Mouse (Mus musculus) B cell, adult 2 months (primary cell): ENCODE results near the gene Uvrag.

Experiments
- DNase-seq, 2 experiments: peaks; one replicate each; pipeline ENCODE4 v3.0.0; 2022

Gene Uvrag

DNA sequence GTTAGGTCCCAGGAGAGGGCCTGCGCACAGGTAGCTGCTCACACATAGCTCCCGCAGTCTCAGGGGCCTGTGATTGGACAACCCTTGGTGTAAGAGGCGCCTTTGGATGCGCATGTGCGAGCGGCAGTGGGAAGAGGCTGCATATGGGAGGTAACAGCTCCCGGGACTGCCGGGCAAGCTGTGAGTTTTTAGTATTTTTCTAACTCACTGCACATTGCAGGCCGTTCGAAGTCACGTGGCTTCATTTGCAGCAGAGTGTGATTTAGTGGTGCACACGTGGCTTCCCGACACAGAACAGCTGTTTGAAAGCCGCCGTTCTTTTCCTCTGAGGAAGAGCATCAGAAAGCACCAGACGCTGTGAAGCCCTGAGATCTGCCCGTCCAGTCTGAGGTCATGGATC is 125.5 kb downstream of the Uvrag start:
- no peak for DNase-seq

DNA sequence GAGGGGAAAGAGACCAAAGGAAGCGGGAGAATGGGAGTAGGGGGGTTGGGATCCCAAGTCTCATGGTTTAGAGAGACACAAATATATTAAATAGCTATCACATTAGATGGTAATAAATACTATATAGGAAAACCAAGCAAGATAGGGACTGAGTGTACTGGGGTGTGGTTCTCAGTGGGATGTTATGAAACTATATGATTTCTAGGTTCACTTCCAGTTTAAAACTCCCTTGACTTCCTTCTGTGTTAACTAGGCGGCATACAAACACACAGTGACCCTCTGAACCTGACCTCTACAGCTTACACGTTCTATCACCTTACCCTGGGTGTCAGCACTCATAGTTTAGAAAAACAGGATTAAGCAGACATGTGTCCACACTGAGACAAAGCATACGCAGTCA is 126.3 kb downstream of the Uvrag start:
- DNase-seq = no peak

DNA sequence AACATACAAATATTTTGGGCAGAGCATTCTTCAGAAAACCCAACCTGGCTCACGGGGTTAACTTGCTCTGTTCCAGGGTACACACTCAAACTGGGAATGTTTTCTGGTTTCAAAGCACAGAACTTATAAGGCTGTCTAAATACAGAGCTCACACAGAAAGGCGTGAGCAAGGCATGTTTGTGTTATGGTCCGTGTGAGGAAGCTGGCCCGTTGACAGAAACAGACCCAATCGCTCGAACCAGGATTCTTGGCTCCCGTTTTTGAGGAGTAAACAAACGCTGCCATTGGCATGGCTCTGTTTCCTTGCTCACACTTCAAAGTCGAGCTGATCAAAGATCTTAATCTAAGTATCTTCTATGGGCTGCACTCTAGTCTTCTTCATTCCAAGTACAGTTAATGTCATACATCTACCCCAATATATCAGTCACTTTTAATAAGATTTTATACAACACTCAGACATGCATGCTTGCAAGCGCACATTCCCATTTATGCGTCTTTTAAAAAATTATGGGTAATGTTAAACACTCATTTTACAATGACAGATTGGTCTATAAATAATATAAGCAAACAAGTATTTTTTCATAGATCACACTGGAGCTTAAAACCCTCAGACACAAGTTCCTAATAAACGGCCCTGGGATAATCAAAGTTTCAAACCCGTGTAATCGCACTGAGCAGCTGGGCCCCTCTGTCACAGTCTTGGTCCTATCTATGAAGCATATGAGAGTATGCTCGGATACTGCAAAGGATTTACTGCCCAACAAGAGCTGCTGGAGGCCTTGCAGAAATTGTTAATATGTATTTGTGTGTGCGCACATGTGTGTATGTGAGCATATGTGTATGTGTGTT is 133.2 kb downstream of the Uvrag start:
- no peak for DNase-seq

DNA sequence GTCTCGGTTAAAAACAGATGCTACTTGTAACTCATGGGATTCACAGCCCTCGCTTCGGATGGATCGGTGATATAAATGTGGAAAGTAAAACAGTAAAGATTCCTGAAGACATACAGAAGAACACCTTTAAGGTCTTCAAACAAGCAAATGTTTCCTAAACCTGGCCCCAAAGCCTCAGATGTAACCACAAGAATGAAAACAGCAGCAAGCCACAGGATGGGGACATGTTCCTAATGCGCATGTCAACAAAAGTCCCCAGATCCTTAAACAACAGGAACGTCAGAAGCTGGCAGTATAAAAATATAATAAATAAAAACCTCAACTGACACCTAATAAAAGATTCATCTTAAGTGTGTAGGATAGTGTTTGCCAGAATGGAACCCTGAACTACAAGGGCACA is 137.7 kb downstream of the Uvrag start:
- no peak for DNase-seq

DNA sequence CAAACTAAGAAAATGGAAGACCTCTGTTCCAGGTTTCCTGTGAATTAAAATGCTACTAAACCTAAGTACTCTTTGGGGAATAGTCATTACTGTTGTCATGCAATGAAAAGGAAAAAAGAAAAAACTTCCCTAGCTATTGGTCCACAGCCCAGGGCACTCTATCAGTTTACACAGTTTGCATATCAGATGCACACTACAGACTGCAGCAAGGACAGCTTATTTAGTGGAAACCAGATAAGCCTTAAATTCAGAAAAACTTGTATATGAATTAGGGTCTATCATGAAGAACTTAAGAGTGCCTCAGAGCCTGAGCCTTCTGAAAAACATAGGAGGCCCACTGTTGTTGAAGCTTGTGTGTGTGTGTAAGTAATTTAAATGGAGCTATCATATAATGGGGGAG is 142.2 kb downstream of the Uvrag start:
- DNase-seq = no peak

DNA sequence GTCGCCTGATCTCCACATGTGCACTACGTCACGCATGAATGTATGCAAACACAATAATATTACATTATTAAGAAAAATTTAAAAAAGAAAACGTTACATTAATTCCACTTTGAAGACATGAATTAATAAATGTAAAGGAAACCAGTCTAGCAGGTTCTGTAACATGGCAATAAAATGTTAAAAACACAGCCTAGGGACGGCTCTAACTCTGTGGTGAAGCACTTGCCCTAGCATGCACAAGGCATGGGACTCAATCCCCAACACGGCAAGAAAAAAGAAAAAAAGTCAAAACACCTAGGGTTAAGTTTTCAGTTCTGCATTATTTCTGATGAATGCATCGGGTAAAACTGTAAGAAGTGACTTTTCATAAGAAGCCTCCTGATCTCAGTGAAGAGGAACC is 143.2 kb downstream of the Uvrag start:
- DNase-seq = no peak

DNA sequence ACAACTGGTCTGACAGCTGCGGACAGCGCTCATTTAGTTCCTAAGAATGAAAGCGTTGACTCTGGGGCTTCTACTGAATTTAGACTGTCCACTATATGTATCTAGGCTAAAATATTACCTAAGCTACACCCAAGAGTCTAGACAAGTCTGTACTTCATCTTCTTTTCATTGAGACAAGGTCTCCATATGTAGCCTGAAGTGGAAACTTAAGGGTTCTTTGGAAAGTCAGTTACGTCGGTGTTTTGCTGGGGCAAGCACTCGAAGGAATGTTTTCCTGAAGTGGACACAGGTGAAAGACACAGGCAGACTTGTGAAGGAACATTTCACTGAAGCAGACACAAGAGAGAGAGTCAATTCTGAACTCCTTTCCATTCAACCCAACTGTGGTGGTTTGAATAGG is 144.2 kb downstream of the Uvrag start:
- no peak for DNase-seq

DNA sequence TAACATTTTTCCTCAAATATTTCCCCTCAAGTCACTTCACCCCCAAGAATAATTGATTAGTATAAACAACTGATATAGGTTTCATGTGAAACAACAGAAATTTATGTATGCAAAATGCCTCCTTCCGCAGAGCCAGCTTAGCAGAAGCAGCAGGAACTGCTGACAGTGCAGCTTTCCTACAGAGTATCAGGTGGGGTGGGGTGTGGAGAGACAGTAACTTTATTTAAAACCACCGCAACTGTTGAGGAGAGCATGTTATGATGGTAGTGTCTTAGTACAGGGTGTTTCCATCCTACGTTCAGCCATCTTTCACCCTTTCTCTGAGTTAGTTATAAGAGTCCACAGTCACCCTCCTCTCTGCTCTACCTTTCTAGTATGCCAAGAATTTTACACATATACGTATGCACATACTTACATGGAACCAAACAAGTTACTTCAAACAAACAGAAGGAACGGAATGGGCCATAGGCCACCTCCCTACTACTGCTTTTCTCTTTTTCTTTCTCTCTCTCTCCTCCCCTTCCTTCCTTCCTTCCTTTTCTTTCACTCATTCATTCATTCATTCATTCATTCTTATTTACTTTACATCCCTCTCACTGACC is 145.7 kb downstream of the Uvrag start:
- no peak for DNase-seq

DNA sequence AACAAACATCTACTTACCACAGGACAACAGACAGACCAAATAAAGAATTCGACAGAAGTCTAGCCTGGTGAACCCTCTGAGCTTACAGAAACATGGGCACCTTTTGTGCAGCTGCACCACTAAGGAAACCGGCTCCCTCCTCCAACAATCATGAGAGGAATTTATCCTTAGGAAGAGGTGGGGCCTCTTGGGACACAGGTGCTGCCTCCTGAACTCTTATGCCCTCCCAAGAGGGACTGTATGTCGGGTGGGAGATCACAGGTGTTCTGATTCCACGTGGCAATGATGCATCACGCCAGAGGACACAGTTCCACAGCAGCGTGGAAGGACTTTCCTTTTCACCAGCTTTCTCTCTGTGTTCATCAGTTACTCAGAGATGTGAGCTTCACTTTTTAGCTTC is 146.8 kb downstream of the Uvrag start:
- DNase-seq = no peak

DNA sequence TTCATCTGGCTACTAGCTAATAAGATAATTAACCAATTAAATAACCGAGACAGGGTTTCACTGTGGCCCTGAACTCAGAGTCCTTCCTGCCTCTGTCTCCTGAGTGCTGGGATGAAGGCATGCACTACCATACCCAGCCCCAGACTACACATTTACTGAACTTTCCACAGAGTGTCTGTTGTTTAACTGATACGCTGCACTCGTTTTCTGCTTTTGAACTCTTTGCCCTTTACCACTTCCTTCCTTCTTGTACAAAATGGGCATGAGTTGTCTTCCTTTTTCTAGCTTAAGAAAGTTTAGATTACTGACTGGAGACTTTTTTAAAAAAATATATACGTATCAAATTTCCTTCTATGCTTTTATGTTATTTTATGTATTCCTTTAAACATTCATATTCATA is 147.5 kb downstream of the Uvrag start:
- DNase-seq = peak in 1 of 2 experiments; percentile 12

DNA sequence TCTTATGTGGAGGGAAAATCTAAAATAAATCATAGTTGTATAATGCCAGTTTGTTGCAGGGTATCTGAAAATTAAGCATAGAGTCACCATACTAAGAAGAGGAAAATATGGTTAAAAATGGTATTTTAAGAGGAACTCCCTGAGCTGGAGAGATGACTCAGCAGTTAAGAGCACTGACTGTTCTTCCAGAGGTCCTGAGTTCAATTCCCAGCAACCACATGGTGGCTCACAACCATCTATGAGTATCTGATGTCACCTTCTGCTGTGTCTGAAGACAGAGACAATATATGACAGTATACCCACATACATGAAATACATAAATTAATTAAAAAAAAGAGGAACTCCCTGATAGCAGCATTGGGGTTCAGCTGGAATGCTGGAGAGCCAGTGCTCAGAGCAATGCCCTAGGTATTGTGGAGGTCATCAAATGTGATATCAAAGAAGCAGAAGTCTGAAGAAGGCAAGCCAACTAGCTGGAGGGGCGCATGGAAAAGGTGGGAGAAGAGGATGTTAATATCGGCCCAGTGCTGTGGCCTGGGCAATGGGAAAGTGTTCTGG is 149.7 kb downstream of the Uvrag start:
- DNase-seq = no peak

DNA sequence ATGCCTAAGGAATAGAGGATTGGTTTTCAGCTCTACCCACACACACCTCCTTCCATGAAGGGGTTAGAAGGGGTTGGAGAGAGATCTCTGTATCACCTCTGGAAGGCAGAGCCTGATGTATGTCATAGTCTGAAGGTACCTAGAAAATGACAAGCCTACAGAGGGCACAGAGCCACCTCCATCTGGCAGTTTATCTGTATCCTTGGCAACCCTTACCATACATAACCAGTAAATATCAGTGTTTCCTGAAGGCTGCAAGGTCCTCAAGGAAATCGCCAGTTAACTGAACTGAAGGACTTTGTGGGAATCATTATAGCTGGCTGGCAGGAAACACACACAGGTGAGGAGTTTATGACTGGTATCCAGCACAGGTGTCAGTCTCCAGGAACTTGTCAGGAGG is 150.4 kb downstream of the Uvrag start:
- no peak for DNase-seq

DNA sequence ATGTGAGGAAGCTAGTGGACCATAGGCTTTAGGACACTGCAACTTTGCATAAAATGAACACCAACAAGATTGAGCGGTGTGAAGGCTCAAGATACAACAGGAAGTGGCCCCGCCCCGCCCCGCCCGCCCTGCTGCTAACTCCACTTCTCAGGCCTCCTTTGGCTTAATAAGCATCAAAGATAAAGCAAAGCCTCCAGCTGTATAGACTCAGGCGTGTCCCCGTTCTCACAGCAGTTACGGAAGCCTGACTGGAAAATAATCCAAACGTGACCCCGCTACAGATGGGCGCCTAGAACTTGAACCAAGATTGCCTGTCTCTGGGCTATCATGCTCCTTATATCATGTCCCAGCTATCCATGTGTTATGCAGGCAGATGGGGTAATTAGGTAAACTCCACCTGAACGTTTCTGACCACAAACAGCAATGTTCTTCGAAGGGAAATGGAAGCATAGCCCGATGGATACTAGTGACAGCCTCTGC is 153.9 kb downstream of the Uvrag start:
- no peak for DNase-seq

DNA sequence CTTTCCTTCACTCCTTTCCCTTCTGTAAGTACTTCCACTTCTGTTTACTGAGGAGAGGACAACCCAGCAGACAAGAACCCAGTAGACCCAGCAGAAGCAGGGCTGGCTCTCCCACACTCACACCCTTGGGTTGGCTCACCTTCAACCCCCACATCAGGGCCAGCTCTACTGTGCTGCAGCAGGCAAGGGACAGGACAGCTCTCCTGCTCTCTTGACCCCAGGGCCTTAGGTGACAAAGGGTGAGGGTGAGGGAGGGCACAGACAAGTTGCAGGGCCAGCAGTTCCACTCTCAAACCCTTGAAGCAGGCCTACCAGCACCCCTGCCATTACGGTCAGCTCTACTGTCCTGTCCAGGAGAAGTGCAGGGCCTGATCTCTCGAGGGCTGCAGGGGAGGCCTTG is 155.0 kb downstream of the Uvrag start:
- DNase-seq = no peak

DNA sequence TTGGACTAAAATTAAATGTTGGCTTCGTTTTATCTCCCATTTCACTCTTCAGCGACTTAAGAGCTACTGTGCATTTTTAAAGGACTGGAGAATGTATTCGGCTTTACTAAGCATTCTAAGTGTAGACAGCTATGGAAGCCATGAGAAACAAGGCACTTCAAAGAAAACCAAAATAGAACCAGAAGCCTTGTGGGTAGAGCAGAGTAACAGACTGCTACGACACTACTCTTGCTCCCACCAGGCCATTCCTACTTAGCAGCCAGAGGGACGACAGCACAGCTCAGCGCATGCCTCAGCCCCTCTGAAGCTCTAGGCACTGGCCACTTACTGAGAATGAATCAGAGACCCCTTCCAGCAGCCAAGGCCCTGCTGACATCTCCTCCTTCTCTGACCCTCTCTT is 155.5 kb downstream of the Uvrag start:
- no peak for DNase-seq

DNA sequence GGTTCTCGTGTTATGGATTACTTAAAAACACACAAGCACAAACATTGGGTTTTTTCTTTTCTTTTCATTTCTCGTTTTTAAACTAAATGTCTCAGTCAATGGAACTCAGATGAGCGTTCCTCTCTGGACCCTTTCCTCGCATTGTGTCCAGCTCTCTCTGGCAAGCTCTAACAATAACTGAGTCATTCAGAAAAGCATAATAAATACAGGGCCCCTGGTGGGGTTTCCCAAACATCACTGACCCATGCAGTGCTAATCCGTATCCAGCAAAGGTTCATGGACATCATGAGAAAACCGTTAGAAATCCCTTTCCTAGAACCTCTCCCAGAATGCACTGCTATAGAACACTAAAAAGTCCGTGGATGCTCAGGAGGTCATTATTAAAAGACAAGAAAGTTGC is 156.6 kb downstream of the Uvrag start:
- no peak for DNase-seq

DNA sequence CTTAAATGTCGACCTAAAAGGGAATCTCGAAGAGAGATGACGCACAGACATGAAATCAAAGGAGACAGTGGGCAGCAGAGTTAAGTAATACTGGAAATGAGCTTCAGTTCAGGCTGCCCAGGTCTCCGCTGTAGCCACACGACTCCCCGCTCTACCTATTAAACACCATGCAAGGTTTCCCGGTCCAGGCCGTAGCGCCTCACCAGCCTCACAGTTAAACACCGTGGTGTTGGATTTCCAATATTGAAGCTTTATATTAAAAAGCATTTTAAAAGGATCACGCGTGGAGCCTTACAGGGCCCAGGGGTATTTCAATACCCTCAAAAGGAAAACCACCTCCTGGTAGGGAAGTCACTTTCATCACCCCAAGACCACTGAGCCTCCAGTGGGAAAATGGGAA is 157.9 kb downstream of the Uvrag start:
- no peak for DNase-seq

DNA sequence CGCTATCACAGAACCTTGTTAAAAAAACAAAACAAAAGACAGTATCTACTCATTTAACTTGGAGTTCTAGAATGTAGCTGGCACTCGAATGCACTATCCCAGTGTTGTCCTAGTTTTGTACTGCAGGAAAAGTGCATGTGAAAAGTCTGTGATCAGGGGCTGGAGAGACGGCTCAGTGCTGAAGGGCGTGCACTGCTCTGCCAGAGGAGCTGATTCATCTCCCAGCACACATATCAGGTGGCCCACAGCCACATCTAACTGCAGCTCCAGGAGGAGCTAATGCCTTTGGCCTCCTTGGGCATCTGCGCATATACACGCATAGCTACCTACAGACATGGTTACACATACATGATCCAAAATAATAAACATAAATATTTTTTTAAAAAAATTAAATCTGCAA is 159.5 kb downstream of the Uvrag start:
- DNase-seq = no peak

DNA sequence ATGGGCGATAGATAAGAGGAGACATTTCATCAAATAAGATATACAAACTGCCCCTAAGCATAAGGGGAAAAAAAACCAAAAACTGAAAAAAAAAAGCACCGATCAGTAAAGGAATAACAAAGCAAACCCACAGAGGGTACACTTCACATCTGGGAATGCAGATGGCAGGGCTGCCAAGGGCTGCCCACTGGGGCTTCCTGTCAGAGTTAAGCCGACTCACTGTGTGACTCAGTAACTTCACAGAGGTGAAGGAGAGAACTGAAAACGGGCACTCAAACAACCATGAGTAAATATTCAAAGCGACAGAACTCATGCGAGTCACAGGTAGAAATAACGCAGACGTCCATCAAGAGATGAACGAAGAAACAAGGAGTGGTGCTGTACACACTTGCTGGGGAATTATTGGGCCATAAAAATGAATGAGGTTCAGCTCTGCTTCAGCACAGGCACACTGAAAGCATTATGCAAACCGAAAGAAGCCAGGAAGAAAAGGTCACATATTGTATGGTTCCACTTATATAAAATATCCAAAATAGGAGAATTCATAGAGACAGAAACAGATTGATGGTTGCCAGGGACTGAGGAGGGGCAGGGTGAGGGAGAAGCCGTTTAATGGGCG is 164.0 kb downstream of the Uvrag start:
- DNase-seq = no peak

DNA sequence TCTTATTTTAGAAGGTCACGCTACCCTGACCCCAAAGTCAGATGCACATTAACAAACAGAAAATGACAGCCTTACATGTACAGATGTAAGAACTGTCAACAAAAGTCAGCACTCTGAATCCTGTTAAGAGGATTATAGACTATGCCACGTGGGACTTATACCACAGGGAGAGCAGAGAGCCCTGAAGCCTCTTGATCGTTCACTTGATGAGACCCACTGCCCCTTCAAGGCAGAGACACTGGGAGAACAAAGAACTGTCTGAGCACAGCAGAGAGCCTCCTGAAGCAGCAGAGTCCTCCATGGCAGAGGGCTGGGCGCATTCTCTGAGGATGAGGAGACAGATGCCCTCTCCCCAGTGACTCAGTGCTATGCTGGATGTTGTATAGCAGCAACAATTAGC is 166.4 kb downstream of the Uvrag start:
- DNase-seq = no peak

DNA sequence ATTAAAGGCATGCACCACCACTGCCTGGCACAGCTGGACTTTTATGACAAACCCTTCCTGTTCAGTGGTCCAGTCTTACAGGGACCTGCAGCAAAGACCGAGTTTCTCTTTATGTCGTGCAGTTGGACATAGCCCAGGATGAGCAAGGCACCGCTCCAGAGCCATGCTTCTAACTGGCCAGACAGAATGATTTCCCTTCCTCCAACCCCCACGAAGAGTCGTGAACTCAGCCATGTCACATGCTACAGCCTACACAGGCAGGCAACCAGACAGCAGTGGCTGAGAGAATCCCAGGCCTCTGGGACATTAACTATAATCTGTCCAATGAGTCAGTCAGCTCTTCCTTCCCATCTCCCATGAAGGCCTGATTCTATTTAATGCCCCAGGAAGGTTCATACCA is 170.2 kb downstream of the Uvrag start:
- no peak for DNase-seq

DNA sequence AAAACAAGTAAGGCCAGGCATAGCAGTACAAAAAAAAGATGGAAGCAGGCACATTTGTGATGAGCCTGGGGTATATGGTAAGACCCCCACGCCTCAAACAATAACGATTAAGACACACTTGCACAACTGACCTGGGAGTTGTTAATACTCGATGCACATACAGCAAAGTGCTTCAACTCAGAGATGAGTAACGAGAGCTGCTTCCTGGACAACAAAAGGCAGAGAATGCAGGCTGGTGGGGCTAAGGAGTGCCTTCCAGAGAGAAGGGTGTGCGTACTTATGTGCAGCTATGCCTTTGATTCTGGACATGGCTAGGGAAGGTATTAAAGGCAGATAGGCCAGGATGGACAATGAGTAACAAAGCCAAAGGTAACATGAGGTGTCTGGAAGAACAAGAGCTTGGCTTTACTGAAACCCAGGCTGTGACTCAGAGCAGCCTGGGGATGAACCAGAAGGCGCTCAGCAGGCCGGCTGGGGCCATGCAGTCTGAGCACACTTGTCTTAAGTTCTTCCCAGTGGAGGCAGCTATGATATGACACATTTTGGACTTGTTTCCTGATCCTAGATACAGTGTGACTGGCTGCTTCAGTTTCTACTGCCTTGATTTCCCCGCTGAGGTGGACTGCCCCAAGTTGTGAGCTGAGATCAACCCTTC is 172.1 kb downstream of the Uvrag start:
- DNase-seq = no peak

DNA sequence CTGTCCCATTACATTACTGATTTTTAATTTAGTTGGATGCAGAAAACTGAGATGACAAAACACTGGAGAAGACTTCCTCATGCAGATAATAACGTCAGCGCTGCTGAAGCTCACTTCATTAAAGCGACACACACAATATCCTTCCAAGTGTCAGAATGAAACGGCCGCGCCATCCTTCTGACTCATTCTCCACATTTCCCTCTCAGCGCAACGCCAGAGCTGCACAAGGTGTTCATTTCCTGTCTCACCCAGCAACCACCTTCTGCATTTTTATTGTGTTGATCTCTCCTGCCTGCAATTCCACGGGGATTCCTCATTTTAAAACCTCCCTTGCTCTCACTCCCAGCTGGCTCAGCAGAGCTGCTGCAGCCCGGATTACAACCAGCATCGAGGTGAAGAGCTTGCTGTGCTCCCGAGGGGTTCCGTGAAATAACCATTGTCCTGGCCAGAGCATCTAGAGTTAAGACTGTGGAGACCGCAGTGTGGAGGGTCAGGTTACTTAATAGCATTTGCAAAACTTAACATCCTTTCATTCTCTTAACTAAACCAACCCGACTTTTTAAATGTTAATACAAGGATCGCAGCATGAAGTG is 172.8 kb downstream of the Uvrag start:
- DNase-seq = no peak
